Mouse (Mus musculus) thymus, adult 2 months (tissue): ENCODE measurements around the gene Olfr448.

Source experiments
- CTCF ChIP-seq: fragments of 200-500 bp; IDR thresholded peaks from 2 replicates; pipeline ENCODE4 v1.5.1; 2012; ENCODE audit warnings: mild to moderate bottlenecking, control low read depth, low read length, moderate library complexity, borderline replicate concordance; ENCODE audit not compliant: control insufficient read depth, poor library complexity, insufficient read depth; ENCODE audit errors: extremely low read depth
- POLR2A ChIP-seq: fragments of 200-500 bp; IDR thresholded peaks from 2 replicates; pipeline ENCODE4 v1.6.1; 2012; ENCODE audit warnings: mild to moderate bottlenecking, low read length, control low read depth, moderate library complexity; ENCODE audit not compliant: control insufficient read depth, poor library complexity, insufficient read depth; ENCODE audit errors: extremely low read depth

- no peak for TF ChIP-seq CTCF
- TF ChIP-seq POLR2A = no peak
Measured at GRCm38 (mm10) chr6:42869695-42870094, 20.5 kb upstream of the Olfr448 start.
